Mouse (Mus musculus): Measurements from ENCODE around the gene Snx29.
A peak's percentile ranks its signal among the peaks of the same experiment; 100 is the strongest.

Gene Snx29

DNA sequence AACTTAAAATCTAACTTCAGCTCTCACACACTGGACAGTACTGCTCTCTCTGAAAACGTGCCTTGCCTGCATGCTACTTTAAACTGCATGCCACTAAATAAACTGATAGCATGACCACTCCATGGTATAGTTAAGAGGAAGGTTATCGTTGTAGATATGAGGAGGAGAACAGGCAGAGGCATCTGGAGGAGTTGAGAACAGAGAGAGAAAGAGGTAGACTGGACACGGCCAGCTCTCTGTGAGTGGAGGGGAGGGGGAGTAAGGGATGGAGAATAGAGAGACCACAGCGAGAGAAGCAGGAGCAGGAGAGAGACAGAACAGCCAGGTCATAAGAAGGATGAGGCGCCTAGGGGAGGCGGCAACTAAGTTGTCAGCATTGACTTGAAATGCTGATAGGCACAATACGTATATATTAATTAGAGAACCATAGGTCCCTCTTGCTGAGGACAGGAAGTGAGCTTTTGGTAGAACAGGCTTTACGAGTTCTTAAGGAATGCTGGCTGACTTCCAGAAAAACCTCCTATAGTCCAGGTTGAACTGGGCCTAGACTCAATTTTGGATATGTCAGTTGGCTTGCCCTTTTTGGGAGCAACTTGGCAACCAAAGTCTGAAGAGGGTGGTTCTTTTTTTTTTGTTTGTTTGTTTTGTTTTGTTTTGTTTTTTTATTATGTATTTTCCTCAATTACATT is 85.4 kb downstream of the Snx29 start:
- DNase-seq (ENCODE audit: low spot score in 2 of 2): no peak

DNA sequence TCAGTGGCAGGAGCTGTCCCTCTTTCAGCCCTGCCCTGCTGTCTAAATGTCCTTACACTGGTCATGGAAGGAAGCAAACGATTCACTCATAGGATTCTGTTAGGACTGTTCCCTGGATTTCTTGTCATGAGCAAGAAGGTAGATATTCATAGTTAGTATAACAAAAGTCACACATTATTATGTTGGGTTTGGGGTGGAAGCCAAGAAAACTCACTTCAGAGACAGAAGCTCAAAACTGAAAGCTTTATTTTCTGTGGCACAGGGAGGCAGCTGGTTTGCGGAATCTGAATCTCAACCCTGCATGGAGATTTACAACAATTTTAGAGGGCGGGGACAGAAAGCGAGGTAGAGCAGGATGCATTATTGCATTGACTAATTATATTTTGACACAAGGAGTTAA is 86.0 kb downstream of the Snx29 start:
- no peak for DNase-seq (ENCODE audit: low spot score in 2 of 2)

DNA sequence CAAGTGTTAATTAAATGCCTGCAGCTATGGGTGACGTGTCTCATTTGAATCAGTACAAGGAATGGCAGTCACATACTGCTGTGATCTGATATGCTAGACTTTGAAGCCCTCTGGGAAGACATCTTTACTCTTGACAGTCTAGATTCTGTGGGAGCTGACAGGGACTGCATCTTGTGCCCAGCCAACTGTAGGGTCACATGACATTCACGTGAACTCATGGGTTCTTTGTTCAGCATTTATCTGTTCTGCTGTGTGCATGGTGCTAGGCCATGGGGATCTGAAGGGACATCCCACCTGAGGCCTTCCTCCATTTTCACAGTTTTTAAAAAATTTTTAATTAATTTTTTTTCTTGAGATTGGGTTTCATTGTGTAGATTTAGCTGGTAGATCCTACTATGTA is 91.9 kb downstream of the Snx29 start:
- no peak for DNase-seq (ENCODE audit: low spot score in 2 of 2)

DNA sequence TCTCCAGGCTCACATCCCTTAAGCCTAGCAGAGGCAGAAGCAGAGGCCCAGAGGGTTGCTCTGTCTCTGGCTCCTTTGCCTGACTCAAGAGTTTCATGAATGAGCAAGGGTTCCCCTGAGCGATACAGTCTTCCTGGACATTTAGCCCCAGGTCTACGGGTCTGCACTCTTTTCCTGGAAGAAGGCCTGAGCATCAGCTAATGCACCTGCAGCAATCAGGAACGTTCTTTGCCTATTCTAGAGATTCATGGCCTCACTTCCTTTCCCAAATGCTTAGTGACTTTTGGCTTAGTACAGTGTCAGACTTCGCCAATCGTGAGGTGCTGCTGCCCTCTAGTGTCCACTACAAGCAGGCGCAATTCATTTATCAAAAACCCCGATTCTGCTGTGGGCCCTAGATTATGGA is 95.5 kb downstream of the Snx29 start:
- DNase-seq (ENCODE audit: low spot score in 2 of 2): peak; percentile 22 to 57

DNA sequence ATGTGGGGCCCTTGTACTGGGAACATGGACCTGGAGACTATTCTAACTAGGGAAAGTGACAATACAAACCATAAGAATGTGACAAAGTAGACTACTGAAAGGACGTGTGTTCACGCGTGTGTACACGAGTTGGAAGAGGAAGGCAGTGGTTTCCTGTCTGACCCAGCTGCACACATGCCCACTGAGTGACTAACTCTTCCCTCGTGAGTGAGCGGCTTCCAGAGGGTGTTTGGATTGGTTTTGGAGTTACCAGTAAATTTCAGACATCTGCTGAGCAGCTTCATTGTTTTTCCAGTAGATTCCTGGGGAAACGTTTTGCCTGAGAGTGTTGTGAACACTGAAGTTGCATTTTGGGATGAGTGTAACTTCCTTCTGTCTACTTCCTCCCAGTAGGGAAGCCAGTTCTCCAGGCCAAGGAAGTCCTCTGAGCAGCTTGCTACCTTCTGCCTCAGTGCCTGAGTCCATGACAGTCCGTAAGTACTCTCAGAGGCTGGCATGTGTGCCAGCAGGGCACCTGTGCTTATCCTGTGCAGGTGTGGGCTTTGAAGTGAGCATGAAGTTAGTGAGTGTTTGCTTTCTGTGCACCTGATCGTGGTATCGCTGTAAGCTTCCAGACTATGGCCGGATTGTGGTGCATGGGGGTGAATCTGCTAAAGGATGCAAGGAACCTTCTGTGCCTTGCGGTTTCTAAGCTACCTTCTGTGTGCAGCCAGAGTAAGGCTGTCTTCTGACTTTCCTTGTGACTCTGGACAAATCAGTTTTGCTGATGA is 97.8 kb downstream of the Snx29 start:
- DNase-seq (ENCODE audit: low spot score in 2 of 2): no peak

DNA sequence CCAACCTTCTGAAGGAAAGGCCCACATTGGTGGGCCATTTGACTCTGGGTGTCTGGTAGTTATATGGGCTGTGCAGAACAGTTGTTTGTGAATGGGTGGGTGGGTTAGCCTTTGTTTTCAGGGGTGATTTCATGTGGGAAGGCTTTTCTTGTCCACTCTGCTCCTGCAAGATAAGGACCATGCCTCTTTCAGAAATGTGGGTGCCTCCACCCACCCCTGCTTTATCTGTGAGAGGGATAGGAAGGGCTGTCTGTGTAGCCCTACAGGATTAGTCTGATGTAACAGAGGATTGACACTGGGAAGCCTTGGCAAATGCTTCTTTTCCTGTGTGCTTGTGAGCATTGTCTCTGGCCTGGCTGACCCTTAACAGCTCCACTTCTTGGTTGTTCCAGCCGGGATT is 99.5 kb downstream of the Snx29 start:
- no peak for DNase-seq (ENCODE audit: low spot score in 2 of 2)

DNA sequence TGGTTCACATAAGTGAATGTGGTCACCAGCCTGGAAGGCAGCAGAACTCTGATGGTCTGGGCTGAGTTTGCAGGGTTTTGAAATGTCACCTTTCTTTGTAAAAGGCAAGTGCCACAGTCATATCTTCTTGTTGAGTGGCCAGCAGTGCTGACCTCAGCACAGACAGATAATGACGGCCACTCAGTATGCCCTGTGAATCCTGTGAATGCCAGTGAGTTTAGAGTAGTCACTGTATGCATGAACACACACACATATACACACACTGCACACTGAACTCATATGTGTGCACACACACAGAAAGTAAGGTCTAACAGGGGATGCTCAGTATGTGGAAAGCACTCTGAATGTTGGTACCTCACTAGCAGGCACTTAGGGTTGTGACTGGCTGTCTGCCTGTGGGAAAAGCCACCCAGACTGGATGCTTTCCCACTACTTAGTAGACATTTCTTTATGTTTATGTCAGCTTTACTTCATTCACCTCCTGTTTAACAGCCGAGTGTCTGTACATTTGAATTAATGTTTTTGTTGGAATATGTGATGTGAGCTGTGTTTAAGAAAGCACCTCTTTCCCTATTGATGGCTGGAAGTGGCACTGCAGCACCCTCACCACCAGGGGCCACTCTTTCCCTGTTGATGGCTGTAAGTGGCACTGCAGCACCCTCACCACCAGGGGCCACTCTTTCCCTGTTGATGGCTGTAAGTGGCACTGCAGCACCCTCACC is 100.3 kb downstream of the Snx29 start:
- no peak for DNase-seq (ENCODE audit: low spot score in 2 of 2)

DNA sequence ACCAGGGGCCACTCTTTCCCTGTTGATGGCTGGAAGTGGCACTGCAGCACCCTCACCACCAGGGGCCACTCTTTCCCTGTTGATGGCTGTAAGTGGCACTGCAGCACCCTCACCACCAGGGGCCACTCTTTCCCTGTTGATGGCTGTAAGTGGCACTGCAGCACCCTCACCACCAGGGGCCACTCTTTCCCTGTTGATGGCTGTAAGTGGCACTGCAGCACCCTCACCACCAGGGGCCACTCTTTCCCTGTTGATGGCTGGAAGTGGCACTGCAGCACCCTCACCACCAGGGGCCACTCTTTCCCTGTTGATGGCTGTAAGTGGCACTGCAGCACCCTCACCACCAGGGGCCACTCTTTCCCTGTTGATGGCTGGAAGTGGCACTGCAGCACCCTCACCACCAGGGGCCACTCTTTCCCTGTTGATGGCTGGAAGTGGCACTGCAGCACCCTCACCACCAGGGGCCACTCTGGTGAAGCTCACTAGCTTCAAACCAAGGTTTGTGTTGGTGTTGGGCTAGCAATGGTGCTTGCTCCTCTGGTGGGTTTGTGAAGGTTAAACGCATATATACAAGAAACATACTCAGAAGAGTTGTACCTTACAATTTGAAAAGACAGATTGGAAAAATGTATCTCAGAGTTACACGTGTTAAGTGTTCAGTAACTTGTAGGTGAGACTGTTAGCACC is 101.0 kb downstream of the Snx29 start:
- peak in 1 of 2 experiments; percentile 16 for DNase-seq (ENCODE audit: low spot score in 2 of 2)

DNA sequence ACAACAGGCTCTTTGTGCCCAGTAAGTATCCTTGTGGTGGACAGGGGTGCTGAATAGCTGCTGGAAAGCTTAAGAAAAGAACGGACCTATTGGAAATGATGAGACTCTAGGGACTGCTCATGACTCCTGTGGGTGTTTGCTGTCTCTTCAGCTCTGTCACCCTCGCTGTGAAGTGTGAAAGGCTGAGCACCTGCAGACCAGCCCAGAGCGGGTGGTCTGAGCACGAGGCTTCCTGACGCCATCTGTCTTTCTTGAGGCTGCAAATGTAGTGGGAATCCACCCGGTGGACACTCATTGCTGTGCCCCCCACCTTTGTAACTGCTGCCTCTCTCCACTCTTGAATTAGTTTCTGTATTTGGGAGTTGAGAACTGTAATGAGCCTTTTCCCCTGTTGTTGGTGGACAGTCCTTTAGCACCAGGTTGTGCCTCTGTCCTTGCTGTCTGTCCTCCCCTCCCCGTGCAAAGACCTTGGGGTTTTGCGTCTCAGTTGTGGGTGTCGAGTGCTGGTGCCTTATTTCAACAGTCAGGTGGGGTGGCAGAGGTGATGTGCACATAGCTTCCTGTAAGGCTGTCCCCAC is 101.9 kb downstream of the Snx29 start:
- no peak for DNase-seq (ENCODE audit: low spot score in 2 of 2)

DNA sequence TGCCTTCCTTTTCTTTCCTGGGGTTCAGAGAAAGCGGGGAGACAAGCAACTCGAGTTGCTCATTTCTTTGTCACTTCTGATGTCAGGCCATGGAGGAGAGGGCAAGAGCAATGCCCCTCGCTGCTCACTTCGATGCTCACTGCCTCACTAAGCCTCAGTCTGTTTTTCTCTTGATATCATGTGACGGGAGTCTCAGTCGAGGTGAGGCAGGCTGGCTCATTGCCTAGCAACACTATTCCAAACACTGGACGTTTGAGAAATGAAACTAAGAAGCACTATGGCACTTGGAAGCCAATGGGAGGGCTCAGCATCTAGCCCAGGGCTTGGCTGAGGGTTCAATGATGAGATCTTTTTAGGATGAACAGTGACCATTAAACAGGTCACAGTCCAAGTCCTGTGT is 102.6 kb downstream of the Snx29 start:
- no peak for DNase-seq (ENCODE audit: low spot score in 2 of 2)

DNA sequence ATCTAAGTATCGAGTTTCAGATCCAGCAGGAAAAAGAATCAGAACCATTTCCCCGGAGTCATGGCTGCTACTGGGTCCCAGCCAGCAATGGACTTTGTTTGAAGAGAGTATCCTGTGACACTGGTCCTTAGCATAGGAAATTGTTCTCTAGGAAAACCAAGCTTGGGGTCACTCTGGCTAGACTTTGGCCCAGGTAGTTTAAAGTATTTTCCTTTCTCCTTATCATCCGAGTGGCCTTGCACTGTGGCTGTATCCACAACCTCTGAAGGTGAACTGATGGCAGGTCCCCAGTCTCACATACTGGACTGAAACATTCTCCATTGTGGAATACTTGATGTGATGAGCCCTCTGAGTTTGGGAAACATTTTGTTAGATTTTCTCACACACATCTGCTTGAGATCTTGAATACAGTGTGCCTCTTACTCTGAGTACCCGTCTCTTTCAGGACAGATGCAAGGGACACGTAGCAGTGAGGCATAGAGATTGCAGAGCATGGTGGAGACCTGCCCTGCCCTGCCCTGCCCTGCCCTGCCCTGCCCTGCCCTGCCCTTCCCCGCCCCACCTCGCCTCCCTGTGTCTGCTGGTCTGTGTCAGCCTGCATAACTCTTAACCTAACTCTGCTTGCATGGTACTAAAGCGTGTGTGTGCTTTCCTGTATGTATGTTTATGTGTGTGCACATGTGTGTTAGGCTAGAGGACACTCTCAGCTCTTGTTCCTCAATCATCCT is 104.3 kb downstream of the Snx29 start:
- DNase-seq (ENCODE audit: low spot score in 2 of 2): no peak

DNA sequence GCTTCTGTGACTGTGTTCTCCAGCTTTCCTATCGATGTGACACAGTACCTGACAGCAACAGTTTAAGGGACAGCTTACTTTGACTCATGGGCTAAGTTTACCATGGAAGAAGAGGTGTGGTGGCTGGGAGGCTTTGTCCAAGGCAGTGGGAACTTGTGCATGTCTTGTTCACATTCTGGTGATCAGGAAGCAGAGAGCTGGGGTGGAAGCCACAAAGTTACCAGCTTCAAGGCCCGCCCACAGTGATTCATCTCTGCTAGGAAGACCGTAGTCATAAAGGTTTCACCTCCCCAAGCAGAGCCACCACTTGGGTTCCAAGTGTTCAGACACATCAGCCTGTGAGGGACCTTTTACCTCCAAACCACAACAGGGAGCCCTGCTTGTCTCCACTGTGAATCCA is 107.1 kb downstream of the Snx29 start:
- DNase-seq (ENCODE audit: low spot score in 2 of 2): no peak

DNA sequence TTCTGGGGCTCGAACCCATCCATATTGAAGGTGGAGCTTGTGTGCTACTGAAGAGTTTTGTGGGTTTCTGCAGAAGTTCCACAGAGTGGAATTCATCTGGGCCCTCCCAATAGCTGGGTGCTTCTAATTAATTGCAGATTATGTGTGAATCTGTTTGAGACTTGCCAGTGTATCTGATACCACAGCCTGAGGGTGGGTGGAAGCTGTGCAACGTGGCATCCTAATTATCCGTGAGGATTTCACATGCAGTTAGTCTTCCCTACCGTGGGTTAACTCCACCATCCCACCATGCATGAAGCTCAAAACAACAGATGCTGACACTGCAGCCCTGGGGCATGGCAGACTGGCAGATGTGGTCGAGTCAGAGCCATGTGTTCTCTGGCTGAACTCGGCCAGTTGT is 107.8 kb downstream of the Snx29 start:
- no peak for DNase-seq (ENCODE audit: low spot score in 2 of 2)

DNA sequence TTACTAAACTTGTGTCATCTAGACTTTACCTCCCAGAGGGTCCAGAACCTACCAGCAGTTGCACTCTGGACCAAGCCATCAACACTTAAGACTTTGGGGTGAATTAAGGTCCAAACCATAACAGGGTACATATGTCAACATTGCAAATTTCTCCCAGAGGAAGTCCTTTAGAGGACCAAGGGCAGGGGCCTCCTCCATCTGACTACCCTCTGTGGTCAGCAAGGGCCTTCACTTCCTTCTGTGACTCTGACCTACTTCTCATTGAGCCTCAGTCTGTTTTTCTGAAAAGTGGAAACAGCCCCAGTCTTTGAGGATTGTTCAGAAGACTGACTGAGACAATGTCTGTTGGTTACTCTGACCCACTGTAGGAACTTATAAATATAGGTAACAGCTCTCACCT is 111.1 kb downstream of the Snx29 start:
- DNase-seq (ENCODE audit: low spot score in 2 of 2): no peak

DNA sequence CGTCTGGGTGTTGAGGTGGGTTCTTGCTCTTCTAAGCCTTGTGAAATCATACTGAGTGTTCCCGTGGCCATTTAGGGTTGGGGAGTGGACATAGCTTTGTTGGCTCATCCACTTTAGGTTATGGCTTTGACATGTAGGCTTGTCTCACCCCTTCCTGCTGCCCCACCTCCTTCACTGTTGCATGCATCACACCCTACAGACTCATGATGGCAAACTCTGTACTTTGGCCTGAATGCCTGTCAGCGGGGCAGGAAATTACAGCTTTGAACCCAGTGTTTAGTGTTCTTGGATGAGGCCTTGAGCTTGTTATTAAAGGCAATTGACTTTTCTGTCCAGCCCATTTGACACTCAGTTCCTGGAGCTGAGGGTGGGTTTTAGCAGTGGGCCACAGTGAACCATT is 114.9 kb downstream of the Snx29 start:
- DNase-seq (ENCODE audit: low spot score in 2 of 2): no peak

DNA sequence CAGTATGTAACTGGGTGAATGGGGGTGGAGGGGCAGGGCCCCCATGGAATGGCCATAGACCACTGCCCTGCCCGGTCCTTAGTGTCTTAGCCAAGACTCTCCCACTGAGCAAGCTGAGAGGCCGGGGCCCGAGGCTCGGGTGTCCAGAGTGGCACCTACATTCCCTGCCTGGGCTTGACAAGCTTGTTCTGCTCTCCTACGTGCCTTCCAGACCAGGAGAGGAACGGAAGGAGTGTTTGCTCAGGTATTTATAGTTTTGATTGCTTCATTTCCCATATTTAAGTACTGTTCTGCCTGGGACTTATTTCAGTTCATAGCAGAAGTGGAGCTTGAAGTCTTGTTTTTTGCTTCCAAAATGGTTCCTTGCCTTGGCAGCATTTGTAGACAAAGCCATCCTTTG is 116.7 kb downstream of the Snx29 start:
- DNase-seq (ENCODE audit: low spot score in 2 of 2): no peak

DNA sequence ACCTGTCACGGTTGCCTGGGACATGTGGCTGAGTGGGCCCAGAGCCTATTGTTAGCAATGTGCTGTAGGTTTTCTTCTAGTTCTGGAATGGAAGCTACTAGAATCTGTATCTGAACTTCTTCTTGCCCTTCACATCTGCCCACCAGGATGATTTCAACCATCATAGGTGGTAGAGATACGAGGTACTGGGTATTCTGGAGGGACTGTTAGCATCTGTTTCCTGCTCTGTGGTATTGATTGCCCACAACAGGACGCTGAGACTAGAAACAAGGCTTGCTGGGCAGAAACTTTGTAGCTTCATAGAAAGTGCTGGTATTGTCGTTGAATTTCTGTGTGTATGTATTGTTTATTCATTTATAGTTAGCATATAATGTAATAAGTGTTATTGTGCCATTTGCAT is 118.9 kb downstream of the Snx29 start:
- no peak for DNase-seq (ENCODE audit: low spot score in 2 of 2)

DNA sequence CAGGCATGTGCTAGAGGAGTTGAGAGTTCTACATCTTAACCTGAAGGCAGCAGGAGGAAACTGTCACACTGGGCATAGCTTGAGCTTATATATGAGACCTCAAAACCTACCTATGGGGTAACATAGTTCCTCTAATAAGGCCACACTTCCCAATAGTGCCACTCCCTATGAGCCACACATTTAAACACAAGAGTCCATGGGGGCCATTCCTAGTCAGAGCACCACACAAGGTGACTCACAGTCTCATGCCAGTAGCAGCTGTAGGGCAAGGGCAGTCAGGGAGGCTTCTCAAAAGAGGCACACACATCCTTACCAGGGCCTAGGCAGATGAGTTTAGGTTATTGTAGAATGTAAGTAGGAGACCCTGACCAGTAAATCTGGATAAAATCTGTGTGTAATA is 119.8 kb downstream of the Snx29 start:
- DNase-seq (ENCODE audit: low spot score in 2 of 2): no peak

DNA sequence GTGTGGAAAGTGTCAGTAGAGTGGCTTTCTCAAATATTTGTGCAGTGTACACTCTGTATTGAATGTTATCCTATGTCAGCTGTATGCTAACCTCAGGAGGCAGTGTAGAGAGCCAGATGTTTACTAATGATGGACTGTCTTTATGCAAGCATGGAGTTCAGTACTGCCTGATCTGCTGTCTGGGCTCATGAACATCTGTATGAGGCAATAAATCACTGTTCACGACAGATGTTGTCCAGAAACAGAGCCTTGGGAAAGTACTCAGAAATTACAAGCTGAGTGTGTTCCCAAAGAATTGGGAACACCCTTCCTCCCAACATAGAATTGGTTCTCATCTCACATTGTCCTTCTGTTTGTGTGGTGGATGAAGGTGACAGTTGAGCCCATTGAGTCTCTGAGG is 121.9 kb downstream of the Snx29 start:
- no peak for DNase-seq (ENCODE audit: low spot score in 2 of 2)

DNA sequence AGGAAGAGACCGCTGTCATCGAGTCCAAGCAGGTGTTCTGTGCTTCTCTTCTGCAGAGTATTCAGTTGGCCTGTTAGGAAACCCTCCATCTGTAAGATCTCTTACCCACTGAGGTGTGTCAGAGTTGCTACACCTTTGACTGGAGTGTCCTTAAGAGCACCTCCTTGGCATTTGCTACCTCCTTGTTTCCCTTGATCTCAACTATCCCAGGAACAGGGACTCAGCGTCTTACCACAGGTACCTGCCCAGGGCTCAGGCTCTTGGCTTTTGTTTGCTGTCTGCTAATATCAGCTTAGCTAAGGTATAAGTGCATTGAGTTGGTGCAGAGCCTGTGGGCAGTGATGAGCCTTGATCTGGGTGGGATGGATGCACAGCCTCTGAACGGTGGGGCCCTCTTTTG is 124.3 kb downstream of the Snx29 start:
- no peak for DNase-seq (ENCODE audit: low spot score in 2 of 2)

DNA sequence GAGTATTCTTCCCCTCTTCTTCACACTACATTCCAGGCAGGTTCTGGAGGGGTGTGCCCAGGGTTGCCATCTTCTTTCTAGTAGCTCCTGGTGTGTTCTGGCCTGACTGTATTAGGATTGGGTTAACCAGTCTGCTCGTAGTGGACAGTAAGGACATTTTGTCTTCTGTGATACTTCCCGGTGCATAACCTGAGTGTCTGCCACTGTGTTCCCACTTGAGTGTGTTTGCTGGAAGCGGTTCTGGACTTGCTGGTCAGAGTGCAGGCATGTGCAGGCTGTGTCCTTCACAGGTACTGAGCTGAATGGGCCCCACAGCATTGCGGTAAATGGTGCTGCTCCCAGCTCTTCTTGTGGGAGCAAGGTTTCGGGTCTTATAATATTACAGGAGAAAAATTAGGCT is 125.2 kb downstream of the Snx29 start:
- DNase-seq (ENCODE audit: low spot score in 2 of 2): no peak
